Mouse (Mus musculus): ENCODE results near the gene Rnase13. TPM values are rescaled to one million over a fixed set of nuclear protein-coding genes. Genes with fewer than 3 reads are reported as not detected.

Rnase13 gene
- polyA plus RNA-seq, 1 experiment from 2014 or later = not detected

DNA sequence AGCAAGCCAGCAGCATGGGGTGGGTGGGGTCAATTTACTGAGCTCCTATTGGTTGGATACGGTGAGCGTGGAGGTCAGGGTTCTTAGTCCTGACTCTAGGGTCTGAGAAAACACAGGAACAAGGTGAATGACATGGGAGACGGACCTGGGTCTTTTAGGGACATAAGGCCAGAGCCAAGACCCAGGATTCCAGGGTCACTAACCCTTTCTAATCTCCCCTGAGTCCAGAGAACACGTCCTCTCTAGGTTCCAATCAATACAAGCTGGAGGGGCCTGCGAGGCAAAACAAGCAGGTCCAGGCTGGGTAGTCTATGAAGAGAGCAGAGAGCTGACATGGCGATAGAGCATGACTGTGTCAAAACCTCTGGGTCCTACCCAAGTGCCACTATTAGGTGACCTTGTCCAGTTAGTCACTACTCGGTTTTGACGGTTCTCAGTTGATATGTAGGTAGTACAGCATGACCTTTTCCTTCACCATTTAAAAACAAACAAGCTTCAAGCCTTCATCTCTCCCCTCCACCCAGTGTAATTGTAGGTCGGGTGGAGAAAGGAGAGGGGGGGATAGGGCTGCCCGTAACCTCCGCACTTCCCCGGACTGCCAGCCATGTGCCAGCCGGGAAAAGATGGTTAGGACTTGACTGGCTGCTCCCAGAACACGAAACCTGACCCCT is 10.0 kb downstream of the Rnase13 start:
- Histone ChIP-seq H3K27me3 (0 out of 2 replicates have a peak, but pooled peaks cover 3% of the 10 kb centered on the region), H3K4me3 (replicated peaks) (peak overlapping the region; percentile 49), H3K9ac (peak overlapping the region; percentile 35; the same call in 1 of the 2 replicates), H3K4me1 (peaks cover 28% of the 10 kb centered on the region), H3K36me3 (no peaks in the 10 kb centered on the region), H3K4me2 (peak overlapping the region; percentile 87), H3K27ac (peak overlapping the region; percentile 15; the same call in 1 of the 2 replicates), H3K9me3 (replicated peaks) (no peaks in the 10 kb centered on the region)
- ATAC-seq (replicated peaks; ENCODE audit: low FRiP score) = peak; percentile 33
- 14% methylated on average over 14 of the region's 14 CpGs for WGBS

GRCm38 (mm10) chr14:51911301-51911700 is 11.3 kb downstream of the Rnase13 start:
- 82% methylated on average over 10 of the region's 10 CpGs for WGBS
- peaks cover 28% of the 10 kb centered on the region for H3K4me1 ChIP-seq
- no peaks in the 10 kb centered on the region for H3K36me3 ChIP-seq
- H3K9ac ChIP-seq = no peak overlapping the region
- no peak overlapping the region for H3K4me2 ChIP-seq
- H3K9me3 ChIP-seq (replicated peaks) = no peaks in the 10 kb centered on the region
- 0 out of 2 replicates have a peak, but pooled peaks cover 3% of the 10 kb centered on the region for H3K27me3 ChIP-seq
- no peak for ATAC-seq (replicated peaks; ENCODE audit: low FRiP score)
- H3K4me3 ChIP-seq (replicated peaks) = no peak overlapping the region
- no peak overlapping the region for H3K27ac ChIP-seq

GRCm38 (mm10) chr14:51906102-51906501 is 16.5 kb downstream of the Rnase13 start:
- no peaks in the 10 kb centered on the region for H3K36me3 ChIP-seq
- H3K27me3 ChIP-seq = no peaks in the 10 kb centered on the region
- ATAC-seq (replicated peaks; ENCODE audit: low FRiP score) = no peak
- 91% methylated on average over 11 of the region's 11 CpGs for WGBS
- no peaks in the 10 kb centered on the region for H3K4me1 ChIP-seq
- H3K27ac ChIP-seq = no peak overlapping the region
- no peak overlapping the region for H3K4me2 ChIP-seq
- H3K9me3 ChIP-seq (replicated peaks) = no peaks in the 10 kb centered on the region
- H3K9ac ChIP-seq = no peak overlapping the region
- H3K4me3 ChIP-seq (replicated peaks) = no peak overlapping the region

DNA sequence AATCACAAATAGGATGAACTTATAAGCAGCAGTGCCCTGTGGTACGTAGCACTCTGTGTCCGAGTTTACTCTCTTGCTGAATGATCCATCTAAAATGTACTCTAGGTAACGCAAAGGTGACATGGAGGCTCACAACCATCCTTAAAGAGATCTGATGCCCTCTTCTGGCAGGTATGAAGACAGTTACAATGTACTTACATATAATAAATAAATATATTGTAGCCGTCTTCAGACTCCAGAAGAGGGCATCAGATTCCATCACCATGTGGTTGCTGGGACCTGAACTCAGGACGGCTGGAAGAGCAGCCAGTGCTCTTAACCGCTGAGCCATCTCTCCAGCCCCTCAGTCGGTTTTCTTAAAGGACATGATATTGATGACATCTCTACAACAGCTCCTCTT is 17.9 kb downstream of the Rnase13 start:
- Histone ChIP-seq H3K9ac (no peak overlapping the region), H3K36me3 (no peaks in the 10 kb centered on the region), H3K4me3 (replicated peaks) (no peak overlapping the region), H3K27ac (no peak overlapping the region), H3K9me3 (replicated peaks) (no peaks in the 10 kb centered on the region), H3K27me3 (no peaks in the 10 kb centered on the region), H3K4me1 (no peaks in the 10 kb centered on the region), H3K4me2 (no peak overlapping the region)
- no peak for ATAC-seq (replicated peaks; ENCODE audit: low FRiP score)
- 69% methylated on average over 7 of the region's 7 CpGs for WGBS

DNA sequence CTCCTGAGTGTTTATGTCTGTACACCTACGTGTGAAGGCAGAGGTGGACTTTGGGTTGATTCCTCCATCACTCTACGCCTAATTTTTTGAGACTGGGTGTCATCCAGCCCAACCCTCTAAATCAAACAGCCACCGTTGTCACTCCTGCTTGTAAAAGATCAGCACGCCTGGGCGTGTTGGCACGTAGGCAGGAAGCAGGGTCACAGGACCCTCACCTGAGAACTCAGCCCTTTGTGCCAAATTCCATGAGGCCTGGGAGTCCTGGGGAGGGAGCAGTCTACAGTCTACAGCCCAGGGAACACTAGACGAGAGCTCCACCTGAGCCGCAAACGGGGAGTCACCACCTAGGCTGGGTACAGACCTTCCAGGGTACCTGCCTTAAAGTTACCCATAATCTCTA is 18.8 kb downstream of the Rnase13 start:
- ATAC-seq (replicated peaks; ENCODE audit: low FRiP score) = no peak
- Histone ChIP-seq H3K9ac (no peak overlapping the region), H3K9me3 (replicated peaks) (no peaks in the 10 kb centered on the region), H3K4me3 (replicated peaks) (no peak overlapping the region), H3K4me1 (no peaks in the 10 kb centered on the region), H3K36me3 (no peaks in the 10 kb centered on the region), H3K4me2 (no peak overlapping the region), H3K27ac (no peak overlapping the region), H3K27me3 (no peaks in the 10 kb centered on the region)
- WGBS = 82% methylated on average over 9 of the region's 9 CpGs

- Histone ChIP-seq H3K4me3 (replicated peaks) (no peak overlapping the region), H3K27ac (no peak overlapping the region), H3K4me2 (no peak overlapping the region), H3K4me1 (no peaks in the 10 kb centered on the region), H3K27me3 (no peaks in the 10 kb centered on the region), H3K9ac (no peak overlapping the region), H3K36me3 (no peaks in the 10 kb centered on the region), H3K9me3 (replicated peaks) (no peaks in the 10 kb centered on the region)
- ATAC-seq (replicated peaks; ENCODE audit: low FRiP score) = peak; percentile 54
- 60% methylated on average over 9 of the region's 9 CpGs for WGBS
These were observed 19.5 kb downstream of the Rnase13 start for GRCm38 (mm10) chr14:51902806-51903710.

DNA sequence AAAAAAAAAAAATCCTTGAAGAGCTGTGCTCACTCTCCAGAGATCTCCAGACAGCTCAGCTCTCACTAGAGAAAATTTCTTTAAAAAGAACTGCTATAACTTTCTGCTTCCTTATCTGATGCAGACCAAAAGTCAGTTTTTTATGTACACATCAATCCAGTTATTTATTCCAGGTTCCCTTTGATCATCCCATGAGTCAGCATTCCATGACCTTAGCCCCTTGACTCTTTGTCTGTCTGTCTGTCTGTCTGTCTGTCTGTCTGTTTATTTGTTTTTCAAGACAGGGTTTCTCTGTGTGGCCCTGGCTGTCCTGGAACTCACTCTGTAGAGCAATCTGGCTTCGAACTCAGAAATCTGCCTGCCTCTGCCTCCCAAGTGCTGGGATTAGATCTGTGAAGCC is 23.2 kb downstream of the Rnase13 start:
- H3K4me3 ChIP-seq (replicated peaks) = no peak overlapping the region
- H3K27me3 ChIP-seq = no peaks in the 10 kb centered on the region
- ATAC-seq (replicated peaks; ENCODE audit: low FRiP score) = no peak
- H3K27ac ChIP-seq = no peak overlapping the region
- no peaks in the 10 kb centered on the region for H3K9me3 ChIP-seq (replicated peaks)
- peaks cover 4% of the 10 kb centered on the region; the same call in 1 of the 2 replicates for H3K36me3 ChIP-seq
- H3K4me2 ChIP-seq = no peak overlapping the region
- WGBS = 95% methylated on average over 1 of the region's 1 CpGs
- H3K4me1 ChIP-seq = no peaks in the 10 kb centered on the region
- no peak overlapping the region for H3K9ac ChIP-seq

DNA sequence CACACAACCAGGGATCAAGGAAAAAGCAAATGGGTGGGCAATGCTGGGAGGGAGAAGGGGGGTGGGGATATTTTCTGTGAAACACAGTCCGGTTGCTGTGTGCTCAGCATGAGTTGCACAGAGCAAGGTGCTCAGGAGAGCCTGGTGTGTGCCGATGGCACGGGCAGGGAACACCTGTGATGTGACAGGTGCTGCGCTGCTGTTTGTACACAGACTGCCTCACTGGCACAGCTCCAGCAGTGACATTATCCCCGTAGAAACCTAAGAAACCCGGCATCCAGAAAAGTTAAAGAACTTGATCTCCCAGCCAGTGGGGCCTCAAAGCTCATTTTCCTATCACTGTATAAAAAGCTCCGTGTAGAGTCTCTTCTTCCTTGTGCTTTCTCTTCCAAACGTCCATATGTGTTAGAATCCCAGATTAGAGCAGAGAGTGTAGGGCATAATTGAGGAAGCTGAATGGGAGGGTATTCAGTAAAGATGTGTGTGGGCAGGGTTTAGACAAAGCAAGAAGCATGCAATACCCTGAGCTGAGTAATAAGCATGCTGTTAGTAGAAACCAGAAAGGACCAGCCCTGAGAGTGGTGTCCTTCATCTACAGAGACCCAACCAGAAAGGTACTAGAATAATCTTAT is 25.9 kb downstream of the Rnase13 start:
- Histone ChIP-seq H3K27me3 (no peaks in the 10 kb centered on the region), H3K27ac (no peak overlapping the region), H3K36me3 (peaks cover 14% of the 10 kb centered on the region), H3K9ac (no peak overlapping the region), H3K4me2 (no peak overlapping the region), H3K4me1 (no peaks in the 10 kb centered on the region), H3K9me3 (replicated peaks) (no peaks in the 10 kb centered on the region), H3K4me3 (replicated peaks) (no peak overlapping the region)
- 82% methylated on average over 8 of the region's 8 CpGs for WGBS
- no peak for ATAC-seq (replicated peaks; ENCODE audit: low FRiP score)

- H3K4me3 ChIP-seq (replicated peaks) = no peak overlapping the region
- ATAC-seq (replicated peaks; ENCODE audit: low FRiP score) = no peak
- H3K9me3 ChIP-seq (replicated peaks) = no peaks in the 10 kb centered on the region
- no peak overlapping the region for H3K27ac ChIP-seq
- H3K36me3 ChIP-seq = peaks cover 20% of the 10 kb centered on the region
- no peak overlapping the region for H3K9ac ChIP-seq
- no peaks in the 10 kb centered on the region for H3K27me3 ChIP-seq
- H3K4me1 ChIP-seq = no peaks in the 10 kb centered on the region
- 81% methylated on average over 6 of the region's 6 CpGs for WGBS
- H3K4me2 ChIP-seq = no peak overlapping the region
These were observed 26.6 kb downstream of the Rnase13 start for GRCm38 (mm10) chr14:51896019-51896418.

GRCm38 (mm10) chr14:51895071-51895470 is 27.5 kb downstream of the Rnase13 start:
- 83% methylated on average over 14 of the region's 14 CpGs for WGBS
- no peak overlapping the region for H3K27ac ChIP-seq
- ATAC-seq (replicated peaks; ENCODE audit: low FRiP score) = no peak

GRCm38 (mm10) chr14:51893809-51894208 is 28.8 kb downstream of the Rnase13 start:
- Histone ChIP-seq H3K36me3 (peaks cover 42% of the 10 kb centered on the region), H3K27me3 (no peaks in the 10 kb centered on the region), H3K9ac (no peak overlapping the region), H3K4me1 (no peaks in the 10 kb centered on the region), H3K4me3 (replicated peaks) (no peak overlapping the region), H3K9me3 (replicated peaks) (no peaks in the 10 kb centered on the region), H3K4me2 (no peak overlapping the region), H3K27ac (no peak overlapping the region)
- ATAC-seq (replicated peaks; ENCODE audit: low FRiP score) = no peak
- WGBS = 67% methylated on average over 3 of the region's 3 CpGs

More at GRCm38 (mm10) chr14:51895071-51895470, 27.5 kb downstream of the Rnase13 start:
- Histone ChIP-seq H3K27me3 (no peaks in the 10 kb centered on the region), H3K4me1 (no peaks in the 10 kb centered on the region), H3K9ac (no peak overlapping the region), H3K9me3 (replicated peaks) (no peaks in the 10 kb centered on the region), H3K4me2 (no peak overlapping the region), H3K4me3 (replicated peaks) (no peak overlapping the region), H3K36me3 (peaks cover 30% of the 10 kb centered on the region)

Measured in kidney, embryonic 15.5 days (tissue).